Mouse (Mus musculus): ENCODE measurements around the gene Mill1. TPM values are rescaled to one million over a fixed set of nuclear protein-coding genes. Genes with fewer than 3 reads are reported as not detected.
"Not testable (repeated sequence)": the region's sequence is repeated elsewhere in the genome, so short reads cannot be mapped to it uniquely, and the experiment has no call there.

Mill1 gene
- total RNA-seq (2014; rRNA removed) (not detected in 2 replicates), polyA plus RNA-seq (2012; rRNA removed) (not detected in 2 replicates)

- no peak for DNase-seq (ENCODE audit: extremely low read depth, low read depth, low spot score)
- Histone ChIP-seq H3K79me2 (ENCODE audit: control insufficient read depth, insufficient read depth, low read length) (no peaks in the 10 kb centered on the region), H3K27ac (replicated peaks; ENCODE audit: insufficient read depth, low read depth, low read length) (no peak within 1 kb of the TSS), H3K9ac (ENCODE audit: low read depth, low read length) (no peak within 1 kb of the TSS), H3K4me1 (ENCODE audit: control insufficient read depth, insufficient read depth, low read length) (no peaks in the 10 kb centered on the region), H3K4me3 (ENCODE audit: insufficient read depth, low read depth, low read length) (no peak within 1 kb of the TSS), H3K36me3 (ENCODE audit: control insufficient read depth, insufficient read depth, low read length) (no peaks in the 10 kb centered on the region), H3K27me3 (ENCODE audit: control insufficient read depth, insufficient read depth, low read length) (no peaks in the 10 kb centered on the region)
- TF ChIP-seq POLR2A (IDR thresholded peaks at IDR 0.05; ENCODE audit: extremely low read depth, insufficient read depth, low read length) (no peak), CTCF (IDR thresholded peaks at IDR 0.05; ENCODE audit: low read depth, low read length) (no peak)
- WGBS: 56% methylated on average over 1 of the region's 1 CpGs
Measured at GRCm38 (mm10) chr7:18245047-18245446, at the start of gene Mill1. Mill1 (plus strand) TSS chr7:18245347.

- Histone ChIP-seq H3K4me1 (ENCODE audit: control insufficient read depth, insufficient read depth, low read length) (no peaks in the 10 kb centered on the region), H3K27me3 (ENCODE audit: control insufficient read depth, insufficient read depth, low read length) (peaks cover 3% of the 10 kb centered on the region; the same call in 1 of the 2 replicates), H3K4me3 (ENCODE audit: insufficient read depth, low read depth, low read length) (no peak overlapping the region), H3K36me3 (ENCODE audit: control insufficient read depth, insufficient read depth, low read length) (no peaks in the 10 kb centered on the region), H3K9ac (ENCODE audit: low read depth, low read length) (no peak overlapping the region), H3K79me2 (ENCODE audit: control insufficient read depth, insufficient read depth, low read length) (no peaks in the 10 kb centered on the region), H3K27ac (replicated peaks; ENCODE audit: insufficient read depth, low read depth, low read length) (no peak overlapping the region)
- DNase-seq (ENCODE audit: extremely low read depth, low read depth, low spot score): peak; percentile 38
- 9% methylated on average over 9 of the region's 9 CpGs for WGBS
- peak; percentile 38; the same call in 1 of the 2 replicates for TF ChIP-seq CTCF (IDR thresholded peaks at IDR 0.05; ENCODE audit: low read depth, low read length)
- TF ChIP-seq POLR2A (IDR thresholded peaks at IDR 0.05; ENCODE audit: extremely low read depth, insufficient read depth, low read length): no peak
Measured at GRCm38 (mm10) chr7:18210938-18211337, 34.2 kb upstream of the Mill1 start.

GRCm38 (mm10) chr7:18214699-18215098 lies 30.4 kb upstream of the Mill1 start:
- H3K9ac ChIP-seq (ENCODE audit: low read depth, low read length): no peak overlapping the region
- WGBS: 63% methylated on average over 1 of the region's 1 CpGs
- H3K27ac ChIP-seq (replicated peaks; ENCODE audit: insufficient read depth, low read depth, low read length): no peak overlapping the region
- no peaks in the 10 kb centered on the region for H3K79me2 ChIP-seq (ENCODE audit: control insufficient read depth, insufficient read depth, low read length)
- H3K36me3 ChIP-seq (ENCODE audit: control insufficient read depth, insufficient read depth, low read length): no peaks in the 10 kb centered on the region
- H3K4me1 ChIP-seq (ENCODE audit: control insufficient read depth, insufficient read depth, low read length): no peaks in the 10 kb centered on the region
- H3K4me3 ChIP-seq (ENCODE audit: insufficient read depth, low read depth, low read length): no peak overlapping the region
- TF ChIP-seq POLR2A (IDR thresholded peaks at IDR 0.05; ENCODE audit: extremely low read depth, insufficient read depth, low read length) (no peak), CTCF (IDR thresholded peaks at IDR 0.05; ENCODE audit: low read depth, low read length) (no peak)
- DNase-seq (ENCODE audit: extremely low read depth, low read depth, low spot score): peak; percentile 27
- H3K27me3 ChIP-seq (ENCODE audit: control insufficient read depth, insufficient read depth, low read length): peaks cover 3% of the 10 kb centered on the region; the same call in 1 of the 2 replicates

- no peak overlapping the region for H3K27ac ChIP-seq (replicated peaks; ENCODE audit: insufficient read depth, low read depth, low read length)
- DNase-seq (ENCODE audit: extremely low read depth, low read depth, low spot score): no peak
- WGBS: 56% methylated on average over 2 of the region's 2 CpGs
- H3K36me3 ChIP-seq (ENCODE audit: control insufficient read depth, insufficient read depth, low read length): no peaks in the 10 kb centered on the region
- H3K4me3 ChIP-seq (ENCODE audit: insufficient read depth, low read depth, low read length): no peak overlapping the region
- TF ChIP-seq POLR2A (IDR thresholded peaks at IDR 0.05; ENCODE audit: extremely low read depth, insufficient read depth, low read length) (no peak), CTCF (IDR thresholded peaks at IDR 0.05; ENCODE audit: low read depth, low read length) (no peak)
- H3K4me1 ChIP-seq (ENCODE audit: control insufficient read depth, insufficient read depth, low read length): no peaks in the 10 kb centered on the region
- no peaks in the 10 kb centered on the region for H3K79me2 ChIP-seq (ENCODE audit: control insufficient read depth, insufficient read depth, low read length)
- no peaks in the 10 kb centered on the region for H3K27me3 ChIP-seq (ENCODE audit: control insufficient read depth, insufficient read depth, low read length)
- H3K9ac ChIP-seq (ENCODE audit: low read depth, low read length): no peak overlapping the region
Measured at GRCm38 (mm10) chr7:18238561-18238960, 6.6 kb upstream of the Mill1 start.

- Histone ChIP-seq H3K4me1 (ENCODE audit: control insufficient read depth, insufficient read depth, low read length) (no peaks in the 10 kb centered on the region), H3K4me3 (ENCODE audit: insufficient read depth, low read depth, low read length) (no peak overlapping the region), H3K36me3 (ENCODE audit: control insufficient read depth, insufficient read depth, low read length) (no peaks in the 10 kb centered on the region), H3K27ac (replicated peaks; ENCODE audit: insufficient read depth, low read depth, low read length) (no peak overlapping the region), H3K79me2 (ENCODE audit: control insufficient read depth, insufficient read depth, low read length) (no peaks in the 10 kb centered on the region), H3K9ac (ENCODE audit: low read depth, low read length) (no peak overlapping the region), H3K27me3 (ENCODE audit: control insufficient read depth, insufficient read depth, low read length) (no peaks in the 10 kb centered on the region)
- no peak for DNase-seq (ENCODE audit: extremely low read depth, low read depth, low spot score)
- TF ChIP-seq POLR2A (IDR thresholded peaks at IDR 0.05; ENCODE audit: extremely low read depth, insufficient read depth, low read length) (no peak), CTCF (IDR thresholded peaks at IDR 0.05; ENCODE audit: low read depth, low read length) (no peak)
- 70% methylated on average over 5 of the region's 5 CpGs for WGBS
Measured at GRCm38 (mm10) chr7:18241217-18241616, 3.9 kb upstream of the Mill1 start.

GRCm38 (mm10) chr7:18243959-18244573 lies 1.1 kb upstream of the Mill1 start:
- not testable (repeated sequence) for H3K79me2 ChIP-seq (ENCODE audit: control insufficient read depth, insufficient read depth, low read length); DNase-seq (ENCODE audit: extremely low read depth, low read depth, low spot score); H3K36me3 ChIP-seq (ENCODE audit: control insufficient read depth, insufficient read depth, low read length); H3K4me3 ChIP-seq (ENCODE audit: insufficient read depth, low read depth, low read length); H3K27ac ChIP-seq (replicated peaks; ENCODE audit: insufficient read depth, low read depth, low read length); H3K4me1 ChIP-seq (ENCODE audit: control insufficient read depth, insufficient read depth, low read length); H3K9ac ChIP-seq (ENCODE audit: low read depth, low read length); H3K27me3 ChIP-seq (ENCODE audit: control insufficient read depth, insufficient read depth, low read length)
- WGBS: 39% methylated on average over 1 of the region's 1 CpGs
